Mouse (Mus musculus): ENCODE measurements around the gene Abhd2.

Gene Abhd2

GRCm38 (mm10) chr7:79386422-79387133 lies 113.6 kb downstream of the Abhd2 start, which contains the start of gene Rlbp1:
TSS of gene Rlbp1 (minus strand) at chr7:79387048.
- no peak for DNase-seq (ENCODE audit: low spot score)

- no peak for DNase-seq (ENCODE audit: low spot score)
Measured at GRCm38 (mm10) chr7:79387140-79387539, 114.1 kb downstream of the Abhd2 start.

- DNase-seq (ENCODE audit: low spot score) = no peak
Measured at GRCm38 (mm10) chr7:79387991-79388390, 115.0 kb downstream of the Abhd2 start.

GRCm38 (mm10) chr7:79388671-79389206 lies 115.7 kb downstream of the Abhd2 start:
- no peak for DNase-seq (ENCODE audit: low spot score)

- no peak for DNase-seq (ENCODE audit: low spot score)
Measured at GRCm38 (mm10) chr7:79390141-79390708, 117.2 kb downstream of the Abhd2 start.

- DNase-seq (ENCODE audit: low spot score) = no peak
Measured at GRCm38 (mm10) chr7:79391471-79391870, 118.5 kb downstream of the Abhd2 start.

- DNase-seq (ENCODE audit: low spot score) = peak; percentile 90
Measured at GRCm38 (mm10) chr7:79391883-79392649, 119.1 kb downstream of the Abhd2 start, which contains the start of gene Fanci. TSS of gene Fanci (plus strand) at chr7:79391929.

GRCm38 (mm10) chr7:79392860-79393513 lies 120.0 kb downstream of the Abhd2 start:
- DNase-seq (ENCODE audit: low spot score) = no peak

- no peak for DNase-seq (ENCODE audit: low spot score)
Measured at GRCm38 (mm10) chr7:79393924-79394323, 120.9 kb downstream of the Abhd2 start.

GRCm38 (mm10) chr7:79394666-79395065 lies 121.7 kb downstream of the Abhd2 start:
- DNase-seq (ENCODE audit: low spot score) = no peak

GRCm38 (mm10) chr7:79395186-79395585 lies 122.2 kb downstream of the Abhd2 start:
- DNase-seq (ENCODE audit: low spot score) = no peak

- DNase-seq (ENCODE audit: low spot score) = no peak
Measured at GRCm38 (mm10) chr7:79397446-79397963, 124.5 kb downstream of the Abhd2 start.

GRCm38 (mm10) chr7:79398426-79398825 lies 125.4 kb downstream of the Abhd2 start:
- no peak for DNase-seq (ENCODE audit: low spot score)

- no peak for DNase-seq (ENCODE audit: low spot score)
Measured at GRCm38 (mm10) chr7:79398971-79399370, 126.0 kb downstream of the Abhd2 start.

GRCm38 (mm10) chr7:79400296-79400695 lies 127.3 kb downstream of the Abhd2 start:
- DNase-seq (ENCODE audit: low spot score) = no peak

- DNase-seq (ENCODE audit: low spot score) = no peak
Measured at GRCm38 (mm10) chr7:79414449-79415375, 141.7 kb downstream of the Abhd2 start.
